Mouse (Mus musculus): ENCODE data around the gene Ankrd39. TPM values are rescaled to one million over a fixed set of nuclear protein-coding genes. Genes with fewer than 3 reads are reported as not detected.

Gene Ankrd39
- total RNA-seq, 2 experiments from 2014 or later: 19.8 to 23.1 TPM

DNA sequence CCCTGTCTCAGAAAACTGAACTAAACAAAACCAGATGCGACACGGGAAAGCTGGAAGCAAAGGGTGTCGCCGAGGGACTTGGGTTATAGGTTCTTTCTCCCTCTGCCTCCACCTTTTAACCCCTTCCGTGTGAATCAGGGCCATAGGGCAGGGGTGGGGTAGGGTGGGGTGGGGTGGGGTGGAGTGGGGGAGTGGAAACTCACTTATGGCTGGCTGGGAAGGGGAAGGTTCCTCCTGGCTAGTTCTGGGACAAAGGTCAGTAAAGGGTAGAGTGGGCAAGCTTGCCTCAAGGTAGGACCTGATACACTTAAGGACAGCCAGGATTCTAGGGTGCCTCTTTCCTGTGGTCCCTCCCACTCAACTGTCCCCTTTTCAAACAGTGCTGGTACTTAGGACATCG, 53.9 kb downstream of the Ankrd39 start:
- no peak for DNase-seq (ENCODE audit: low spot score in 2 of 2)

DNA sequence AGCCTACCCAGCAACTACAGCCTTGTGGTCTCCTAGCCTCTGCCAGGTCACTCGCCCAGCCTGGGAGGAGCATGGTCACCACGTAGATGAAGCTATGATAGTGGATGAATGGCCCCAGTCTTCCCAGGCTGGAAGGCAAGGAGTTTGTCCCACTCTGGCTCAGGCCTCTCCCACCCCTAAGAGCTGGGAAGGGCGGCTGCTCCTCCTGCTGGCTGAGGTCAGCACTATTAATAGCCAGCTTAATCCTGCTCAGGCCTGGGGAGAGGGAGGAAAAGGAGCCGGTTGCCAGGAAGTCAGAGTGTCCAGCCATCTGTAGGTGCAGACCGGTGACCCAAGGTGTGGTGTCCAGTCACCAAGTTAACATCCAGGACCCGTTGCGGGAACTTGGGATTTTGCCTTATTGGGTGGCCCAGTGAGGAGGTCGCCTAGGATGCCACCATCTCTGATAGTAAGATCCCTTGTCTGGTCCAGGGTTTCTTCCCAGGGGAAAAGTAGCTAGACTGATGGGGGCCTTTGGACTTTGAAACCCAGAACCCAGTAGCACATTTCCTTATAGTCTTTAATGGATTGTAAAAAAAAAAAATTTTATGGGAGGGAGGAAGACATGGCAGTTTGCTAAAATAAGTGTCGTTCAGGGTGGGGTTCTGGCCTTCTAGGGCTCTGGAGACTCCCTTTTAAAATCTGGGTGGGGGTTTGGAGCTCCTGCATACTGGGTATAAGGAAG, 54.7 kb downstream of the Ankrd39 start:
- no peak for DNase-seq (ENCODE audit: low spot score in 2 of 2)

GRCm38 (mm10) chr1:36489661-36490060, 57.6 kb downstream of the Ankrd39 start:
- no peak for DNase-seq (ENCODE audit: low spot score in 2 of 2)

Small RNAs within 50 kb of the gene (microRNA-seq; reads per million reads assigned to microRNA genes)
- not detected for gene Gm47280

Other genes starting within 250 kb of the Ankrd39 start
- 1 to 10 TPM; 6.0 to 8.4 TPM for gene Arid5a, start 239.7 kb downstream of the Ankrd39 start, total RNA-seq (2021)
- gene Kansl3, start 178.3 kb downstream of the Ankrd39 start, total RNA-seq (2021): 100 to 1,000 TPM; 107 to 113 TPM
- gene Fer1l5, start 175.2 kb downstream of the Ankrd39 start, total RNA-seq (2021): under 1 TPM; 0.70 to 0.99 TPM
- gene Lman2l, start 102.2 kb downstream of the Ankrd39 start, total RNA-seq (2021): 10 to 100 TPM; 25.3 to 31.2 TPM
- 1 to 10 TPM; 4.3 to 5.2 TPM for gene Cnnm4, start 75.8 kb downstream of the Ankrd39 start, total RNA-seq (2021)
- 10 to 100 TPM; 44.1 to 45.1 TPM for gene Cnnm3, start 35.6 kb downstream of the Ankrd39 start, total RNA-seq (2021)
- gene Ankrd23, start 10.6 kb downstream of the Ankrd39 start, total RNA-seq (2021): 10 to 100 TPM; 20.7 to 22.9 TPM
- not detected for gene Gm42417, start 8.0 kb downstream of the Ankrd39 start, total RNA-seq (2021)
- 10 to 100 TPM; 44.0 to 57.6 TPM for gene Sema4c, start 10.9 kb upstream of the Ankrd39 start, total RNA-seq (2021)
- 1 to 10 TPM; 1.0 to 1.2 TPM for gene Fam178b, start 135.7 kb upstream of the Ankrd39 start, total RNA-seq (2021)
- 100 to 1,000 TPM; 707 to 717 TPM for gene Cox5b, start 144.0 kb upstream of the Ankrd39 start, total RNA-seq (2021)
- not detected for gene 4933424G06Rik, start 162.7 kb upstream of the Ankrd39 start, total RNA-seq (2021)
- gene Actr1b, start 167.0 kb upstream of the Ankrd39 start, total RNA-seq (2021): 100 to 1,000 TPM; 133 to 143 TPM
- under 1 TPM; 0.28 to 0.40 TPM for gene Zap70, start 214.4 kb upstream of the Ankrd39 start, total RNA-seq (2021)